Mouse (Mus musculus) forebrain, embryonic 10.5 days (tissue): Measurements from ENCODE around the gene Spata46. TPM values are rescaled to one million over a fixed set of nuclear protein-coding genes. Genes with fewer than 3 reads are reported as not detected.

Experiments used
- DNase-seq: peaks from one replicate; pipeline ENCODE4 v3.0.0-alpha.2; 2017; ENCODE audit warnings: low spot score; ENCODE audit errors: extremely low spot score
- H3K27ac ChIP-seq: fragments of 300-500 bp; sonication (generic); 2 replicates; pipeline ENCODE4 v1.5.1; 2016; ENCODE audit warnings: mild to moderate bottlenecking
- H3K27me3 ChIP-seq: fragments of 300-500 bp; sonication (generic); 2 replicates; pipeline ENCODE4 v1.6.1; 2016; ENCODE audit warnings: mild to moderate bottlenecking; ENCODE audit not compliant: poor library complexity, severe bottlenecking
- H3K36me3 ChIP-seq: fragments of 300-500 bp; sonication (generic); replicated peaks from 2 replicates; pipeline ENCODE4 v1.6.1; 2016; ENCODE audit warnings: mild to moderate bottlenecking, moderate library complexity
- H3K4me1 ChIP-seq: fragments of 300-500 bp; sonication (generic); 2 replicates; pipeline ENCODE4 v1.6.1; 2016
- H3K4me3 ChIP-seq: fragments of 300-500 bp; sonication (generic); 2 replicates; pipeline ENCODE4 v1.5.1; 2016; ENCODE audit warnings: mild to moderate bottlenecking, moderate library complexity
- H3K9me3 ChIP-seq: fragments of 300-500 bp; sonication (generic); 2 replicates; pipeline ENCODE4 v1.6.1; 2016; ENCODE audit warnings: mild to moderate bottlenecking, moderate library complexity
- WGBS: fragments of 180-500 bp; shearing (Covaris S2); methylation state at CpG from one replicate; pipeline ENCODE4 v1.1.7; 2016; 5-methylcytosine and 5-hydroxymethylcytosine counted together
- polyA plus RNA-seq: library from polyadenylated mRNA; unstranded; fragments of >200 nt; fragmentation: Nextera tagmentation; extraction: Ambion mirVana; gene quantifications from 2 replicates; pipeline ENCODE4 v1.2.1, GENCODE M21; 2016

Gene Spata46
- 1.5 and 1.9 TPM in 2 replicates for polyA plus RNA-seq

DNA sequence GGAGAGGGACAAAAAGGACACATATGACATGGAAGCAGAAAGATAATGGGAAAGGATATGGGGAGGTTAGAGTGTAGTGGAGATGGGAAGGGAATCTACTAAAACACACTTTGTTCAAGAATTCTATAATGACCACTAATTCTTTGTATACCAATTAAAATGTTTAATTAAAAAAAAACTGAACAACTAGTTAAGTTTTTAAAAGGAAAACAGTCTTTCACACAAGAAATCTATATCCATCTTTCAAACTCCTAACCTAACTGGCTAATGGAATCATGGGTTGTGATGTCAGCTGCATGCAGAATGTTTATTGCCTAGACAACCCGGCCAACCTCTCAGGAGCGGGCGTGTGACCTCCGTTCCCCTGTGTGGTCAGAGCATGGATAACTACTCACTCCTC, at the start of gene Spata46:
Gene Spata46 (plus strand): TSS at position 301 of the 400 bp plus-strand sequence.
- 92% methylated on average over 4 of the region's 4 CpGs for WGBS

DNA sequence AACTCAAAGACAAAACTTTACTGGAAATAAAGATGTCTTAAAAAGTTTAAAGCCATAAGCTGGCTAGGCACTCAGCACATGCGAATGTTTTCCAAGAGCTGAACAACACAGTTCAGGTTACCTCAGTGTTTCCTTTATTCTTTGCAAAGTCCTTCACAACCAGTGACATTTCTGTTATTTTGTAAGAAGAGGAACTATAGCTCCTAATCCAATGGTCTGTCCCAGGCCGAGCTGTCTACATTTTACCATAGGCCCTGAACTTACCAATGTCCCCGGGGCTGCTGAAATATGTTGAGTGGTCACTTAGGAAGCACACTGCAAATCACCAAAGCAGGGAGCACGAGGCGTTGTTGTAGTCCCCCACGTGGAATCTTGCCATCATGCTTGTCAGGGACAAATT, 38.3 kb upstream of the Spata46 start:
- Histone ChIP-seq H3K27ac (no peak overlapping the region), H3K9me3 (peaks cover 15% of the 10 kb centered on the region; the same call in 1 of the 2 replicates), H3K4me3 (no peak overlapping the region), H3K27me3 (no peaks in the 10 kb centered on the region), H3K36me3 (no peaks in the 10 kb centered on the region), H3K4me1 (no peaks in the 10 kb centered on the region)
- WGBS: 85% methylated on average over 6 of the region's 6 CpGs
- DNase-seq: no peak

More for the DNA sequence above, at the start of gene Spata46:
- Histone ChIP-seq H3K9me3 (no peaks in the 10 kb centered on the region), H3K4me1 (peaks cover 10% of the 10 kb centered on the region), H3K27me3 (no peaks in the 10 kb centered on the region), H3K36me3 (no peaks in the 10 kb centered on the region; the same call in 1 of the 2 replicates), H3K27ac (no peak within 1 kb of the TSS), H3K4me3 (no peak within 1 kb of the TSS)
- DNase-seq: no peak

DNA sequence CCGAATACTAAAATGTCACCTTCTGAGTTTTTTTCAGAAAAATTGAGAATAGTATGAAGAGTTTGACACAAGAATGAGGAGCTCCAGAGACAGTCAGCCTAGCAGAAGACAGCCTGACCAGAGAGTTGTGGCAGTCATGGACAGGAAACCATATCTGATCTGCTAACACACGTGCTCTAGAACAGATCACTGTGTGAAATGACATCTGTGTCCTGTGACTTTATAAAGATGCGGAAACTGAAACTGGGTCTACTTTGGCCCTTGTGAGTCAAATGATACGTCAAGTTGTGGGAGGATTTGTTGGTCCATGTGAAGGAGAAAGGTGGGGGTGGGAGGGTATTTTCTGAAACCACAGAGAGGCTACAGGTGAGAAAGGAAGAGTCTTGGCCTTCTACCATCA, 37.9 kb upstream of the Spata46 start:
- Histone ChIP-seq H3K36me3 (no peaks in the 10 kb centered on the region), H3K27me3 (no peaks in the 10 kb centered on the region), H3K4me3 (no peak overlapping the region), H3K27ac (no peak overlapping the region), H3K4me1 (no peaks in the 10 kb centered on the region), H3K9me3 (peaks cover 15% of the 10 kb centered on the region; the same call in 1 of the 2 replicates)
- WGBS: 92% methylated on average over 4 of the region's 4 CpGs
- DNase-seq: no peak

DNA sequence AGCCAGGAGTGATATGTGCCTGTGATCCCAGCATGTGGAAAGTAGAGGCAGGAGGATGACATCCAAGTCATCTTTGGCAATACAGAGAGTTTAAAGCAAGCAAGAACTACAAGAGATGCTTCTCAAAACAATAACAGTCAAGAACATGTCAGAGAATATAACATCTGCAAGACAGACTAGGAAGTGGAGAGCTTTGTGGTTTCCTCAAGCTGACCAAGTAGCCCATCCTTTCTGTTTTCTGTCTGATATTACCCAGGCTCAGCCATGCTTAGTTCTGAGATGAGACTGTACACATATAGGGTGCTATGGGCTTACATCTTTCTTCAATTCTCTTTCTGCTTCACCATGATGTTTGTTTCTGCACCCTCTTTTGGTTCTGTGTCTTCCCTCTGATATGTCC, 35.4 kb upstream of the Spata46 start:
- H3K27me3 ChIP-seq: no peaks in the 10 kb centered on the region
- H3K27ac ChIP-seq: no peak overlapping the region
- peaks cover 3% of the 10 kb centered on the region; the same call in 1 of the 2 replicates for H3K9me3 ChIP-seq
- DNase-seq: no peak
- H3K4me1 ChIP-seq: no peaks in the 10 kb centered on the region
- no peaks in the 10 kb centered on the region for H3K36me3 ChIP-seq
- H3K4me3 ChIP-seq: no peak overlapping the region

DNA sequence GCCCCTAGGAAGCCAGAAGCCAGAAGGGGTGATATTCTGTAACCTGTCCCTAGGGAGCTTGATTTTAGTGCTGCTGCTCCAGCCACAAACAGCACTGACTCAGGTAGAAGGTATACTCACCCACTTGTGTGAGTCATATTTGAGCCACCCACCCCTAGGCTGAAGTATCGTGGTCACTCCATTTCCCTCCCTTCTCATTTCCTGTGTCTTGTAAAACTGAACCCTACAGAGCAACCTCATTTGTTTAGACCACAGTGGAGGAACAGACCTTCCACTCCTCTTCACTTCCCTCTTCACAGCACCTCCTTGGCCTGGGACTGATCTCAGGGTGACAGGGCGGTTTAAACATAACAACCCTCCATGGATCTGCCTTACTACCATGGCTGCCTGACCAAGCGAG, 31.6 kb upstream of the Spata46 start, which contains the start of gene Sh2d1b1:
Gene Sh2d1b1 (plus strand): TSS at position 305 of the 400 bp plus-strand sequence.
- WGBS: 90% methylated on average over 2 of the region's 3 CpGs
- Histone ChIP-seq H3K4me1 (no peaks in the 10 kb centered on the region), H3K36me3 (no peaks in the 10 kb centered on the region), H3K9me3 (no peaks in the 10 kb centered on the region; the same call in 1 of the 2 replicates), H3K4me3 (no peak within 1 kb of the TSS), H3K27me3 (no peaks in the 10 kb centered on the region), H3K27ac (no peak within 1 kb of the TSS)
- no peak for DNase-seq

DNA sequence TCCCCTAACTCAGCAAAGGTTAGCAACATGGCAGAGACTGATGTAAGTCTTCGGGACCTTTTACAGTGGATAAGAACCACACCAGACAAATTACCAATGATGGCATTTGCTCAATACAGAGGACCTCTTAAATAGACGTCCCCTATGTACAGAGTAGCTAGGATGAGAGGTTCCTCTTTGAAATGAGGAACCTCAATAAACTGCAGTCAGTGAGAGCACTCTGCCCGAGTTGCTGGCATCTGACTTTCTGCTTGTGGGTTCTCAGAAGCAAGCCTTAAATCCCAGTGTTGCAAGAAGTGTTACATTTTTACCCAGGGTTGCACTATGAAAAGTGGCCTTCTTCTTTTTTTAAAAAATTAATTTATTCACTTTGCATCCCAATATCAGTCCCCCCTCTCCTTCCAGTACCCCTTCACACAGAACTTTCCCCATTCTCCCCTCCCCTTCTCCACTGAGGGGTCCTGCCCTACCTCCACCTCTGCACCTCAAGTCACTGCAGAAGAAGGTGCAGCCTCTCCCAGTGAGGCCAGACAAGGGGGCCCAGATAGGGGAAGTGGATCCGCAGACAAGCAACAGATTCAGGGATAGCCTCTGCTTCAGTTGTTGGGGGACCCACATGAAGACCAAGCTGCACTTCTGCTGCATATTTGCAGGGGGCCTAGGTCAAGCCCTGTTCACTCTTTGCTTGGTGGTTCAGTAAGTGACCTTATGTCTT, 26.0 kb upstream of the Spata46 start:
- H3K9me3 ChIP-seq: no peaks in the 10 kb centered on the region

DNA sequence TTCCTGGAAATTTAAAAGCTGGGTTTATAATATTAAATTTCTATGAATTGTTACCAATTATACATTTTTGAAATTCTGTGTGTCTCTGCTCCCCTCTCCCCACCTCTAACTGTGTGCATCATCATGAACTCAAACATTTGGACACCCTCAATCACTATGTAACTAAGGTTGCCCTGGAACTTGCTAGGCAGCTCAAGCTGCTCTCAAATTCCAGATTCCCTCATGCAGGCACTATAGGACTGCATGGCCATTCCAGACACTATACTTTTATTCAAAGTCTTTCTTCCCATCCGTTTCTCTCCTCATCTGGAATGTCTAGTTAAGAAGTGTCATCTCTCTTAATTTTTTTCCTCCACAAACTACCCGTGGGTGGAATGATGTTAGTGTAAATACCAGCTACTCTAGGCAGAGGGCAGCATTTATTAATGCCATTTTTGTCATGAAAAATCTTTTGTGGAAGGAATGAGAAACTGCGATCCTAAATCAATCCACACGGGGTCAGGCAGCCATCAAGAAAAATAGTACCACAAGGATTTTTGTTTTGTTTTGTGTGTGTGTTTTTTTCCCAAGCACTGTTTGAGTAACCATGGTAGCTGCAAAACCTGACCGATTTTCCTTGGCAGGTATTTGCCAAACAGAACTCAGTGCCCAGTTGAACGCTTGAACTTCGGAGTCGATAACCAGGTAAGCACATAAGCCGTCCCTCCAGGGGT, 16.2 kb upstream of the Spata46 start:
- Histone ChIP-seq H3K36me3 (no peaks in the 10 kb centered on the region), H3K4me3 (no peak overlapping the region), H3K27ac (peak overlapping the region; percentile 32; the same call in 1 of the 2 replicates), H3K9me3 (no peaks in the 10 kb centered on the region), H3K27me3 (no peaks in the 10 kb centered on the region), H3K4me1 (peaks cover 13% of the 10 kb centered on the region)
- DNase-seq: peak; percentile 39
- WGBS: 40% methylated on average over 9 of the region's 9 CpGs

More for the DNA sequence above, 26.0 kb upstream of the Spata46 start:
- WGBS: 78% methylated on average over 4 of the region's 4 CpGs
- Histone ChIP-seq H3K4me1 (no peaks in the 10 kb centered on the region), H3K36me3 (no peaks in the 10 kb centered on the region), H3K4me3 (no peak overlapping the region), H3K27me3 (no peaks in the 10 kb centered on the region), H3K27ac (no peak overlapping the region)
- DNase-seq: no peak

DNA sequence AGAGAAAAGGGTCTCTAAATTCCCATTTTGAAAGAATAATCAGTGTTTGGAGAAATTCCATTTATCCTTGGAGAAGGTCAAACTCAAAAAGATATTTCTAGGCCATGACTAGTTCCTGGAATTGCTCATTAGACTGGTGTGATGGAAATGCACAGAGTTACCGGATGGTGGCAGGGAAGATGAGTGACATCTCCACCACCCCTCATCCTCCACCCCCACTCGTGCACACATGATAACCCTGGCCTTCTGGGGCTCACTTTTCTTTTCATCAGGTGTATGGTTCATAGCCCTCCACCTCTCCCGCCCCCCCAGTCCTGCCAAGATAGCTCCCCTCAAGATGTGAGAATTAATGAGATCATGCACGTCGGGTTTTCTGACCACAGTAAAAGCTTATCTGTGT, 15.3 kb upstream of the Spata46 start:
- WGBS: 81% methylated on average over 5 of the region's 5 CpGs
- Histone ChIP-seq H3K9me3 (no peaks in the 10 kb centered on the region), H3K27ac (no peak overlapping the region), H3K27me3 (no peaks in the 10 kb centered on the region), H3K4me1 (peaks cover 13% of the 10 kb centered on the region), H3K4me3 (no peak overlapping the region), H3K36me3 (no peaks in the 10 kb centered on the region)
- no peak for DNase-seq

DNA sequence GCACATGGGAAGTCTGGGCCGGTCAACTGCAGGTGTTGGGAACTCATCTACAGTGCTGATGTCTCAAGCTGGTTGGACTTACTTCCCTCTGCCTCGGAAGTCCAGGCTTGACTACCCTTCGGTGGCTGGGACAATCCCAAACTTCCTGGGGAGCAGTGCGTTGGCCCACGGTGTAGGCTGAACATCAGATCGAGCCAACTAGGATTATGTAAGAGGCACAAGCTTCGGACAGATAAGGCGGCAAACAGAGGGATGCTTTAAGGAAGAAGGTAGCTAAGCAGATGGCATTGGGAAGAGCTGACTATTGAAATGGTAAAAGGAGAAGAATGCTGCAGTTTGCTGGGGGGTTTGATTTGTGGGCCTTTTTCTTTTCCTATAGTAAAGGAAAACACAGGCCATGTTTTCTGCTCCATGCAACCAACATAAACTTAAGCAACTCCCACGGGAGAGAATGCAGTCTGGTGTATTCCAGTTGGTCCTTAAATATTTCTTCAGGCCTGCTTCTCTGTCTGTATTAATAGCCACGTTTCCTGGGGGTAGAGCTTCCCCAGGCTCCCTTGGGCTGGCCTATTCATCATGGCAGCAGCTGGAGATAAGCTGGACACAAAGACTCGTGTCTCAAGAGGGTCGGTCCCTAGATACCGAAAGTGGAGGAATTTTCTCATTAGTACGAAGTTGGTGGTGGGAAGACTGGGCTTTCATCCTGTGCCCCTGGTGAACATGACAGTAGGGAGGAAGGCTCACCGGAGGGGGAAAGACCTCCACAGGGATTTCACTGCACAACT, 13.6 kb upstream of the Spata46 start:
- WGBS: 75% methylated on average over 15 of the region's 15 CpGs
- peaks cover 13% of the 10 kb centered on the region for H3K4me1 ChIP-seq
- H3K9me3 ChIP-seq: no peaks in the 10 kb centered on the region
- no peaks in the 10 kb centered on the region for H3K36me3 ChIP-seq
- no peak for DNase-seq
- H3K27ac ChIP-seq: peak overlapping the region; percentile 42; the same call in 1 of the 2 replicates
- H3K27me3 ChIP-seq: no peaks in the 10 kb centered on the region
- no peak overlapping the region for H3K4me3 ChIP-seq

DNA sequence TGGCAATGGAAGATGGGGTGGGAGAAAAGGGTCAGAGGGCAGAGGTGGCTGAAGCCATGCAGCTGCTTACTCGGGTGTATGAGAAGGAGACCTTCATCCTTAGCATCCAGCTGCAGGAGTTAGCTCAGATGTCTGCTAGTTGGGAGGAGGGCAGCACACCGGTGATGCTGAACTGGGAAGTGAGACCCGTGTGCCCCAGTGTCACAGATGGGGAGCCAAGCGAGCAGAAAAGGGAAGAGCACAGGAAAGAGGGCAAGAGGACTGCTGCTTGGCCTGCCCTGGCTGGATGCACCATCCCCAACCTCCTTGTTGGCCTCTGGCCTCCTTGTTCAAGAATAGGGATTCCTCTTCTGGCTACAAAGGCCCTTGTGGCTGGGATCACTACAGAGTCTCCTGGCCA, 9.1 kb upstream of the Spata46 start:
- Histone ChIP-seq H3K36me3 (no peaks in the 10 kb centered on the region; the same call in 1 of the 2 replicates), H3K27me3 (no peaks in the 10 kb centered on the region), H3K4me1 (peaks cover 21% of the 10 kb centered on the region), H3K27ac (no peak overlapping the region), H3K9me3 (no peaks in the 10 kb centered on the region), H3K4me3 (no peak overlapping the region)
- no peak for DNase-seq
- 72% methylated on average over 4 of the region's 4 CpGs for WGBS

DNA sequence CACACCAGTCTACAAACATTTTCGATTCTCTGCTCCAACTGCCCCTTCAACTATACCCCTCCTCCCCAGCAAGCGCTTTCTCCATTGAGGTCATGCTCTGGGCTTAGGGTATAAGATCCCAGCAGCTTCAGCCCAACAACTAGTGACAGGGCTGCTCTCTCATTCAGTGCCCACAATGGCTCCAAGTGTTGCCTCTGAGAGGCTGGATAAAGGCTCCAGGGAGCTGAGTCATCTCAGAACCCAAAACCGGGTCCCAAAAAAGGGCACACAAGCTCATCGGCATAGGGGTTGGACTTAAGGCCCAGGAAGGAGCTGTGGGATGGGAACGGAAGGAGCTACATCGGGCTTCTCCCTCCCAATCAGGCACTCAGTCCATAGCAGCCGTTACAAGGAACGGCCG, 6.9 kb upstream of the Spata46 start:
- Histone ChIP-seq H3K4me3 (no peak overlapping the region), H3K9me3 (no peaks in the 10 kb centered on the region), H3K27ac (no peak overlapping the region), H3K27me3 (no peaks in the 10 kb centered on the region), H3K4me1 (peaks cover 11% of the 10 kb centered on the region; the same call in 1 of the 2 replicates), H3K36me3 (no peaks in the 10 kb centered on the region; the same call in 1 of the 2 replicates)
- DNase-seq: no peak
- WGBS: 92% methylated on average over 9 of the region's 9 CpGs

DNA sequence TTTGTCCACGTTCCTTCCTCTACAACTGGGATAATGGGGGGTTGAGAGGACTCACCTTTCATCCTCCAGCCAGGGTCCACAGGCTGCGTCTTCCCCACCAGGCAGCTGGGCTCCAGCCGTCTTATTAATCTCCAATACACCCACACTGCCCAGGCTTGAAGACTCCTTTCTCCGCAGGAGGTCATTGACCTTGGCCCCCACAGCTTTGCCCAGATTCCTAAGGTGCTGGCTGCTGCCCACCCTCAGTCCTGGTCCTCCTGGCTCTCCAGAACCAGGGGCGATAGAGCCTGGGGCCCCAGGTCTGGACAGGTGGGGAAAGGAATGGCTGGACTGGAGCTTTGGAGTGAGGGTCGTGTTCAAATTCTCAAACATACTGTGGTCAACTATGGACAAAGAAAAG, 6.1 kb upstream of the Spata46 start:
- no peaks in the 10 kb centered on the region; the same call in 1 of the 2 replicates for H3K36me3 ChIP-seq
- DNase-seq: no peak
- H3K4me1 ChIP-seq: peaks cover 11% of the 10 kb centered on the region; the same call in 1 of the 2 replicates
- H3K27me3 ChIP-seq: no peaks in the 10 kb centered on the region
- WGBS: 88% methylated on average over 6 of the region's 6 CpGs
- no peak overlapping the region for H3K4me3 ChIP-seq
- H3K27ac ChIP-seq: no peak overlapping the region
- H3K9me3 ChIP-seq: no peaks in the 10 kb centered on the region
